Mouse (Mus musculus) kidney, adult 10 weeks (tissue): ENCODE results near the gene Shh. TPM values are rescaled to one million over a fixed set of nuclear protein-coding genes. Genes with fewer than 3 reads are reported as not detected.

Source experiments
- polyA plus RNA-seq: library from polyadenylated mRNA; stranded (reverse); fragments of 350-450 nt; fragmentation: Illumina TruSeq; extraction: RNeasy Lipid Tissue Mini Kit (QIAGEN cat#74804); gene quantifications from one replicate; pipeline ENCODE4 v1.2.3, GENCODE M21; 2014; ENCODE audit warnings: low read depth, low replicate concordance

Shh gene
- 2.1 TPM for polyA plus RNA-seq

DNA sequence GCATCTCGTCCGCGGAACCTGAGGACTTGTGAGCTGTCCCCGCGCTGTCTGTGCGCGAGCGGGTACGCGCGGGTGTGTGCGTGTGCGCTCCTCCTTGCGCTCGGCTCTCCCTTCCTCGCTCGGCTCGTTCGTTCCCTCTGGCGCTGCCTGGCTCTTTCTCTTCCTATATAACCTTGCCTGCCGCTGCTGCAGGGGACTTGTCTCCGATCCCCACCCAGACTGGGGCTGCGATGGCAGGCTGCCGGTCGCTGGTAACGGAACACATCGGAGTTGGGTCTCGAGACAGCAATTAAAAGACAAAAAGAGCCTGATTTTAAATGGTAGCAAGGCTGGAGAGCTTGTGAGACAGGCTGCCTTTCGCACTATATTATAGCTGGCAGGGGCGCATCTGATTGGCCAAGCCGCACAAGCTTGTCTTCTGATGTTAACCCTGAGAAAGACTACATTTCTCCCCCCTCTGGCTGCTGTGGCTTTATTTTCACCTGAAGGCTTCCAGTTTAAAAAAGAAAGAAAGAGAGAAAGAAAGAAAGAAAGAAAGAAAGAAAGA, at the start of gene Shh:
Gene Shh (minus strand): TSS at position 497 of the 547 bp plus-strand sequence.

Other genes with a start within 250 kb of the Shh start
- gene Cnpy1, start 221.4 kb downstream of the Shh start, polyA plus RNA-seq, result 0.24 TPM
- 40.0 TPM for gene Rbm33, start 150.1 kb downstream of the Shh start, polyA plus RNA-seq